In genomic region chr16:72913134-72913533, GRCm38 (mm10) we compare ENCODE assay signal across 10 mouse cellular contexts.
A peak's percentile ranks its signal among the peaks of the same experiment; 100 is the strongest.
DNase-seq lines count a peak whose midpoint lies in the region; ATAC-seq and TF ChIP-seq lines count a peak whose summit lies in the region.
"Had no signal": no experiment of that assay in that cellular context is flagged by ENCODE, and none has a peak within 500 bp of the region (broad histone marks: within the 10 kb centered on the region; RNA-seq: fewer than 3 reads in every experiment).

No protein-coding gene starts in this region.

- WGBS in embryonic facial prominence, embryonic 14.5 days, result 46% methylated on average over 5 of the region's 5 CpGs
- 82% methylated on average over 5 of the region's 5 CpGs for WGBS in embryonic facial prominence, embryonic 10.5 days
- WGBS in midbrain, postnatal 0 days, result 58% methylated on average over 5 of the region's 5 CpGs
- 65% methylated on average over 5 of the region's 5 CpGs for WGBS in midbrain, embryonic 16.5 days
- 39% methylated on average over 5 of the region's 5 CpGs for WGBS in hindbrain, embryonic 16.5 days
- 59% methylated on average over 5 of the region's 5 CpGs for WGBS in intestine, embryonic 16.5 days

- no peak overlapping the region for H3K4me3 ChIP-seq in embryonic facial prominence, embryonic 14.5 days (ENCODE audit: low read depth, low read length)
- no peak overlapping the region for H3K4me3 ChIP-seq in embryonic facial prominence, embryonic 10.5 days
- no peak overlapping the region for H3K4me3 ChIP-seq in midbrain, postnatal 0 days (ENCODE audit: low read depth, low read length)
- H3K4me3 ChIP-seq in midbrain, embryonic 16.5 days (ENCODE audit: low read depth, low read length), result no peak overlapping the region
- H3K4me3 ChIP-seq in hindbrain, embryonic 16.5 days (ENCODE audit: low read length), result no peak overlapping the region
- no peak overlapping the region for H3K4me3 ChIP-seq in intestine, embryonic 16.5 days (ENCODE audit: low read length)
- H3K4me3 ChIP-seq: heart, embryonic 13.5 days; megakaryocyte, embryonic 14.5 days had no signal

- TF ChIP-seq CTCF in midbrain, postnatal 0 days (IDR thresholded peaks at IDR 0.05), result no peak

- no peak overlapping the region for H3K9ac ChIP-seq in embryonic facial prominence, embryonic 14.5 days (ENCODE audit: low read depth, low read length)
- no peak overlapping the region for H3K9ac ChIP-seq in midbrain, postnatal 0 days (replicated peaks; ENCODE audit: low read length, poor library complexity, severe bottlenecking)
- no peak overlapping the region for H3K9ac ChIP-seq in midbrain, embryonic 16.5 days (ENCODE audit: low read depth, low read length)
- no peak overlapping the region for H3K9ac ChIP-seq in hindbrain, embryonic 16.5 days (ENCODE audit: low read depth, low read length)
- H3K9ac ChIP-seq in intestine, embryonic 16.5 days (ENCODE audit: low read depth, low read length), result no peak overlapping the region
- H3K9ac ChIP-seq: heart, embryonic 13.5 days had no signal

- no peaks in the 10 kb centered on the region for H3K9me3 ChIP-seq in embryonic facial prominence, embryonic 14.5 days (ENCODE audit: control insufficient read depth, low read length)
- no peaks in the 10 kb centered on the region for H3K9me3 ChIP-seq in embryonic facial prominence, embryonic 10.5 days
- H3K9me3 ChIP-seq in midbrain, postnatal 0 days (ENCODE audit: low read length), result no peaks in the 10 kb centered on the region
- no peaks in the 10 kb centered on the region for H3K9me3 ChIP-seq in midbrain, embryonic 16.5 days (replicated peaks; ENCODE audit: control insufficient read depth, low read length, poor library complexity, severe bottlenecking)
- no peaks in the 10 kb centered on the region; the same call in 1 of the 2 replicates for H3K9me3 ChIP-seq in hindbrain, embryonic 16.5 days (ENCODE audit: control insufficient read depth, low read length)
- no peaks in the 10 kb centered on the region for H3K9me3 ChIP-seq in intestine, embryonic 16.5 days (ENCODE audit: control insufficient read depth, low read length)

- H3K4me2 ChIP-seq in embryonic facial prominence, embryonic 14.5 days (ENCODE audit: low read depth, low read length), result no peak overlapping the region
- H3K4me2 ChIP-seq in midbrain, postnatal 0 days (ENCODE audit: low read depth, low read length, poor library complexity, severe bottlenecking), result no peak overlapping the region
- no peak overlapping the region for H3K4me2 ChIP-seq in midbrain, embryonic 16.5 days (ENCODE audit: low read length)
- H3K4me2 ChIP-seq in hindbrain, embryonic 16.5 days (ENCODE audit: low read length), result no peak overlapping the region
- H3K4me2 ChIP-seq in intestine, embryonic 16.5 days (ENCODE audit: low read depth, low read length), result no peak overlapping the region
- H3K4me2 ChIP-seq: heart, embryonic 13.5 days had no signal

- peaks cover 3% of the 10 kb centered on the region; the same call in 1 of the 2 replicates for H3K4me1 ChIP-seq in embryonic facial prominence, embryonic 14.5 days (ENCODE audit: control insufficient read depth, insufficient read depth, low read length)
- H3K4me1 ChIP-seq in embryonic facial prominence, embryonic 10.5 days, result no peaks in the 10 kb centered on the region
- H3K4me1 ChIP-seq in midbrain, postnatal 0 days (ENCODE audit: insufficient read depth, low read length), result no peaks in the 10 kb centered on the region
- no peaks in the 10 kb centered on the region; the same call in 1 of the 2 replicates for H3K4me1 ChIP-seq in midbrain, embryonic 16.5 days (ENCODE audit: control insufficient read depth, insufficient read depth, low read length)
- H3K4me1 ChIP-seq in hindbrain, embryonic 16.5 days (ENCODE audit: control insufficient read depth, insufficient read depth, low read depth, low read length), result peaks cover 4% of the 10 kb centered on the region; the same call in 1 of the 2 replicates
- no peaks in the 10 kb centered on the region for H3K4me1 ChIP-seq in intestine, embryonic 16.5 days (ENCODE audit: control insufficient read depth, insufficient read depth, low read length)
- H3K4me1 ChIP-seq: megakaryocyte, embryonic 14.5 days had no signal

- ATAC-seq in embryonic facial prominence, embryonic 14.5 days (ENCODE audit: low read depth), result 0 out of 2 replicates have a peak, but pooled peaks have one; percentile 44
- ATAC-seq in midbrain, postnatal 0 days (ENCODE audit: low FRiP score), result no peak
- ATAC-seq in midbrain, embryonic 16.5 days, result no peak
- peak; percentile 64; the same call in 1 of the 2 replicates for ATAC-seq in hindbrain, embryonic 16.5 days
- ATAC-seq in intestine, embryonic 16.5 days, result no peak
- no peak for ATAC-seq in erythroid progenitor cell, adult 5-6 weeks (replicated peaks; ENCODE audit: low FRiP score, poor library complexity, severe bottlenecking)

- H3K27ac ChIP-seq in embryonic facial prominence, embryonic 14.5 days (replicated peaks; ENCODE audit: low read depth, low read length), result no peak overlapping the region
- H3K27ac ChIP-seq in embryonic facial prominence, embryonic 10.5 days (replicated peaks), result no peak overlapping the region
- H3K27ac ChIP-seq in midbrain, postnatal 0 days (ENCODE audit: low read depth, low read length), result no peak overlapping the region
- H3K27ac ChIP-seq in midbrain, embryonic 16.5 days (ENCODE audit: low read length), result no peak overlapping the region
- H3K27ac ChIP-seq in hindbrain, embryonic 16.5 days (ENCODE audit: low read depth, low read length), result no peak overlapping the region
- H3K27ac ChIP-seq in intestine, embryonic 16.5 days (ENCODE audit: low read length), result no peak overlapping the region
- H3K27ac ChIP-seq: heart, embryonic 13.5 days had no signal

- DNase-seq in embryonic facial prominence, embryonic 14.5 days (ENCODE audit: low spot score), result peak; percentile 65
- DNase-seq in embryonic facial prominence, embryonic 10.5 days (ENCODE audit: low spot score), result no peak
- DNase-seq in midbrain, postnatal 0 days (ENCODE audit: low spot score), result peak; percentile 81
- peak; percentile 11 for DNase-seq in lung, postnatal 14 days

- H3K27me3 ChIP-seq in embryonic facial prominence, embryonic 14.5 days (replicated peaks; ENCODE audit: control insufficient read depth, insufficient read depth, low read length), result no peaks in the 10 kb centered on the region
- no peaks in the 10 kb centered on the region for H3K27me3 ChIP-seq in embryonic facial prominence, embryonic 10.5 days (replicated peaks; ENCODE audit: low read depth, poor library complexity, severe bottlenecking)
- H3K27me3 ChIP-seq in midbrain, postnatal 0 days (ENCODE audit: insufficient read depth, low read length), result no peaks in the 10 kb centered on the region
- no peaks in the 10 kb centered on the region for H3K27me3 ChIP-seq in midbrain, embryonic 16.5 days (ENCODE audit: control insufficient read depth, insufficient read depth, low read depth, low read length)
- no peaks in the 10 kb centered on the region for H3K27me3 ChIP-seq in hindbrain, embryonic 16.5 days (replicated peaks; ENCODE audit: control insufficient read depth, insufficient read depth, low read length)
- H3K27me3 ChIP-seq in intestine, embryonic 16.5 days (replicated peaks; ENCODE audit: control insufficient read depth, insufficient read depth, low read length), result no peaks in the 10 kb centered on the region
- H3K27me3 ChIP-seq: heart, embryonic 13.5 days; megakaryocyte, embryonic 14.5 days had no signal

- H3K36me3 ChIP-seq in embryonic facial prominence, embryonic 14.5 days (ENCODE audit: control insufficient read depth, insufficient read depth, low read length), result no peaks in the 10 kb centered on the region
- H3K36me3 ChIP-seq in embryonic facial prominence, embryonic 10.5 days (replicated peaks), result 0 out of 2 replicates have a peak, but pooled peaks cover 3% of the 10 kb centered on the region
- H3K36me3 ChIP-seq in midbrain, postnatal 0 days (ENCODE audit: insufficient read depth, low read length), result no peaks in the 10 kb centered on the region
- H3K36me3 ChIP-seq in midbrain, embryonic 16.5 days (ENCODE audit: control insufficient read depth, insufficient read depth, low read length), result no peaks in the 10 kb centered on the region
- no peaks in the 10 kb centered on the region for H3K36me3 ChIP-seq in hindbrain, embryonic 16.5 days (ENCODE audit: control insufficient read depth, insufficient read depth, low read length)
- no peaks in the 10 kb centered on the region for H3K36me3 ChIP-seq in intestine, embryonic 16.5 days (ENCODE audit: control insufficient read depth, insufficient read depth, low read length)
- H3K36me3 ChIP-seq: heart, embryonic 13.5 days had no signal

Comparison
In these comparisons a context has a peak if more than half of its experiments do, and no peak if none do; other contexts are left out.
1. ATAC-seq: peak in embryonic facial prominence, embryonic 14.5 days (single experiment) and hindbrain, embryonic 16.5 days (single experiment); none in midbrain, postnatal 0 days (single experiment), midbrain, embryonic 16.5 days (single experiment), intestine, embryonic 16.5 days (single experiment) and erythroid progenitor cell, adult 5-6 weeks (single experiment).